Mouse (Mus musculus): ENCODE measurements around the gene Nosip. TPM values are rescaled to one million over a fixed set of nuclear protein-coding genes. Genes with fewer than 3 reads are reported as not detected.
"Not testable (repeated sequence)": the region's sequence is repeated elsewhere in the genome, so short reads cannot be mapped to it uniquely, and the experiment has no call there.

The Nosip gene
- polyA plus RNA-seq, 1 experiment from 2014 or later = 60.0 TPM

DNA sequence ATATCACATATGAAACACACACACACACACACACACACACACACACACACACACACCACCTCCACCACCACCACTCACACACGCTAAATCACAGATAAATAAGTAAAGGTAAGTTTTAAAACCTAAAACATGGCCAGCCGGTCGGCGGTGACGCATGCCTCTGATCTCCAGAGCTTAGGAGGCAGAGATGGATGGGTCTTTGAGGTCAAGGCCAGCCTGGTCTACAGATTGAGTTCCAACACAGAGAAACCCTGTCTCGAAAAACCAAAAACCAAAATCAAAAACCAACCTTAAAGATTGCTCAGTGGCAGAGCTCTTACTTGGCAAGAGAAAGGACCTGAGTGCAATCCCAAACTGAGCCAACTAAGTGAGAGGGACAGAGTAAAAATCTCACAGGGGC lies 37.8 kb downstream of the Nosip start:
- H3K9ac ChIP-seq = no peak overlapping the region
- H3K4me2 ChIP-seq (replicated peaks) = no peak overlapping the region
- H3K9me3 ChIP-seq (replicated peaks) = no peaks in the 10 kb centered on the region
- no peaks in the 10 kb centered on the region for H3K27me3 ChIP-seq
- ATAC-seq (ENCODE audit: low FRiP score) = no peak
- H3K4me3 ChIP-seq = no peak overlapping the region
- 95% methylated on average over 6 of the region's 6 CpGs for WGBS
- no peak overlapping the region for H3K27ac ChIP-seq
- no peaks in the 10 kb centered on the region for H3K4me1 ChIP-seq
- H3K36me3 ChIP-seq = no peaks in the 10 kb centered on the region

DNA sequence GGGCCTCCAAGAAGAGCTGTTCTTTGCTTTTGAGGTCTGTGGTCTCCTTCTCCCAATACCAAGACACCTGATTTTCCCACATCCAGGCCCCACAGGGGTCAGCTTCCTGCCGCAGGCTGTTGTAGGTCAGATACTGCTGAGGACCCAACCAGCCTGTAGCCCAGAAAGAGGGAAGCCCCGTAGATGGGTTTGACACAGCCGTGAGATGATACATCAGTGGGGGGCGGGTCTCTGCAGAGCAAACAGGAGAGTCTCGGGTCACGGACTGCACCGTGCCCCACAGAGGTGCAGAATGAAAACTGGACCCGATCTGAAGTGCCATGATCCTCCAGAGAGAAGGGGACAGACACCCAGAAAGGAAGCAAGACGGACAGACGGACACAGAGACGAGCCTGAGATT lies 40.2 kb downstream of the Nosip start:
- 90% methylated on average over 11 of the region's 11 CpGs for WGBS
- no peak for ATAC-seq (ENCODE audit: low FRiP score)
- no peaks in the 10 kb centered on the region for H3K27me3 ChIP-seq
- no peaks in the 10 kb centered on the region for H3K9me3 ChIP-seq (replicated peaks)
- 0 out of 2 replicates have a peak, but pooled peaks cover 5% of the 10 kb centered on the region for H3K4me1 ChIP-seq
- no peak overlapping the region for H3K4me2 ChIP-seq (replicated peaks)
- H3K4me3 ChIP-seq = no peak overlapping the region
- no peak overlapping the region for H3K9ac ChIP-seq
- H3K36me3 ChIP-seq = no peaks in the 10 kb centered on the region
- H3K27ac ChIP-seq = no peak overlapping the region

DNA sequence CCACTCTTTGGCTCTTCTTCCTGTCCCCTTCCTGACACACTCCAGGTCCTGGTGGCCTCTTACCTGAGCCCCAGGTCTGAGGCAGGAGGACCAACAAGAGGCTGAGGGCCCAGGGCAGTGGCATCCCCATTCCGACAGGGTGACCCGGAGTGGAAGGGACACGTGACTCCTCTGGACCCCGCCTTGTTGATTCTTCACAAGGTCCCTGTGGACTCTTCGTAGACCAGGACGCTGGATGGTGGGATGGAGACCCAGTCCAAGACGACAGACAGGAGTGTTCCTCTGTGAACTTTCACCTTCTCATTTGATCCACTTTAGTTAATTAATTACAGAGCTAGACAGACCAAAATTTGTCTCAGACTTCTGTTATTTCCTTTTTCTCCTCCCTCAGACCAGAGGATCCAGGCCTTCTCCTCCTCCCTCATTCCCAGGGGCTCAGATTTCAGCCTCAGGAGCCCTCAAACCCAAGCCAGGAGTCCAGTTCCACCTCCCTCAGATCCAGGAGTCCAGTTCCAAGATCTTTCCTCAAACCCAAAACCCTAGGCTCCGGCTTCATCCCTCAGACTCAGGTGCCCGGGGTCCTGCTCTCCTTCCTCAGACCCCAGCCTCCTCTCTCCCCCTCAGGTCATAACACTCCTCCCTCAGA lies 40.8 kb downstream of the Nosip start:
- Histone ChIP-seq H3K4me1 (0 out of 2 replicates have a peak, but pooled peaks cover 5% of the 10 kb centered on the region), H3K4me3 (no peak overlapping the region), H3K27me3 (no peaks in the 10 kb centered on the region), H3K36me3 (no peaks in the 10 kb centered on the region), H3K27ac (0 out of 2 replicates have a peak overlapping the region, but pooled peaks have one; percentile 24), H3K4me2 (replicated peaks) (peak overlapping the region; percentile 13), H3K9ac (no peak overlapping the region), H3K9me3 (replicated peaks) (no peaks in the 10 kb centered on the region)
- WGBS = 65% methylated on average over 9 of the region's 9 CpGs
- no peak for ATAC-seq (ENCODE audit: low FRiP score)

DNA sequence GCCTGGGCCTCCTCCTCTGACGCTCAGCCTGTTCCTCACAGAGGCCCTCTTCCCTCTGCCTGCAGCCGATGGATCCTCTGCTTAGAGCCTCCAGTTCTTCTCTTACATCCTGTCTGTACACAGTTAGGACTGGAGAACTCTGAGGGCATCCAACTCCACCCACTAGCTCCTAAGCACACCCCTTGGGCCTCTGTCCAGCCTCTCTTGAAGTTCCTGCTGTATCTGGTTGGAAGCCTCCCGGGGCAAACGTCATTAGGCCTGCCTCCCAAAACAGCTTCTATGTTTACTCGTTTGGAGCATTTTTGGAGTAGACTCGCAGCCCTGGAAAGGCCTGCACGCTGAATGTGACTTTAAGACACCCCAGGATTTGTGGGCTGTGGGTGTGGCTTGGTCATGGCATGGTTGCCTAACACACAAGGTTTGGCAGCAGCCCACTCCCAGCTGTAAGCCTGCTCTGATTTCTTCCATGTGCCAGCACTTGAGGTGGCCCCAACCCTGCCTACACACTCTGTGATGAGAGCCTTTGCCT lies 41.5 kb downstream of the Nosip start, which contains the start of gene Fcgrt:
Gene Fcgrt (minus strand): TSS at position 200 of the 529 bp plus-strand sequence.
- Histone ChIP-seq H3K4me3 (no peak within 1 kb of the TSS), H3K4me1 (0 out of 2 replicates have a peak, but pooled peaks cover 5% of the 10 kb centered on the region), H3K9ac (no peak within 1 kb of the TSS), H3K4me2 (replicated peaks) (peak within 1 kb of the TSS; percentile 13), H3K27ac (0 out of 2 replicates have a peak within 1 kb of the TSS, but pooled peaks have one; percentile 24), H3K36me3 (no peaks in the 10 kb centered on the region), H3K9me3 (replicated peaks) (no peaks in the 10 kb centered on the region), H3K27me3 (no peaks in the 10 kb centered on the region)
- 79% methylated on average over 7 of the region's 7 CpGs for WGBS
- no peak for ATAC-seq (ENCODE audit: low FRiP score)

DNA sequence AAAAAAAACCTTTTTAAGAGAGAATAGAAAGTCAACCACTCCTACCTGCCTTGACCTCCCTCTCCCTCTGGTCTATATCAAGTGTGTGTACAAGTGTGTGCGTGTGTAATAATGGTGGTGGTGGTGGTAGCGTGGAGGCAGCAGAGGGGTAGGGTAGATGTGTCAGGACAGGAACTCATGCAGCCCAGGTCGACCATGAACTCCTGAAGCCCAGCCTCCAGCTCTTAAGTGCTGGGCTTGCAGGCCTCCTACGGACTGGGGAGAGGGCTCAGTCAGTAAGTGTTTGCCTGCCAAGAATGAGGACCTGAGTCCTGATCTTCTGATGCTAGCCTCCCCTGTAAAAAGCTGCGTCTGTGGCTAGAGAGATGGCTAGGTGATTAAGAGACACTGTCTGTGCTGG lies 42.7 kb downstream of the Nosip start:
- 86% methylated on average over 5 of the region's 5 CpGs for WGBS
- no peaks in the 10 kb centered on the region for H3K36me3 ChIP-seq

DNA sequence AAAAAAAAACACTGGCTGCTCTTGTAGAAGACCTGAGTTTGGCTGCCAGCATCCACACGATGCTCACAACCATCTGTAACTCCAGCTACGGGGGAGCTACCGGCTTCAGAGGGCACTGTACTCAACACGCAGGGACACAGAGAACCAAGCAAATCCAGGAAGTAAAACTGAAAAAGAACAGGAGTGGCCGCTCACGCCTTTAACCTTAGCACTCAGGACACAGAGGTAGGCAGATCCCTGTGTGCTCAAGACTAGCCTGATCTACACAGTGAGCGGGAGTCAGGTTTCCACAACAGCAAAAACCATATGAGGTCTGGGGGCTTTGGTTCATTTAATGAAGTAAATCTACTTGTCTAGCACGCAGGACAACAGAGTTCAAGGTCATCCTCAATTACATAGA lies 43.3 kb downstream of the Nosip start:
- Histone ChIP-seq H3K27ac (no peak overlapping the region), H3K9ac (no peak overlapping the region), H3K27me3 (no peaks in the 10 kb centered on the region), H3K4me3 (no peak overlapping the region), H3K4me2 (replicated peaks) (no peak overlapping the region), H3K36me3 (no peaks in the 10 kb centered on the region), H3K9me3 (replicated peaks) (no peaks in the 10 kb centered on the region), H3K4me1 (0 out of 2 replicates have a peak, but pooled peaks cover 5% of the 10 kb centered on the region)
- no peak for ATAC-seq (ENCODE audit: low FRiP score)
- WGBS = 82% methylated on average over 8 of the region's 8 CpGs

More for the DNA sequence above, 42.7 kb downstream of the Nosip start:
- Histone ChIP-seq H3K27me3 (no peaks in the 10 kb centered on the region), H3K4me1 (0 out of 2 replicates have a peak, but pooled peaks cover 5% of the 10 kb centered on the region), H3K9ac (no peak overlapping the region), H3K9me3 (replicated peaks) (no peaks in the 10 kb centered on the region), H3K4me2 (replicated peaks) (no peak overlapping the region), H3K27ac (no peak overlapping the region), H3K4me3 (no peak overlapping the region)
- no peak for ATAC-seq (ENCODE audit: low FRiP score)

DNA sequence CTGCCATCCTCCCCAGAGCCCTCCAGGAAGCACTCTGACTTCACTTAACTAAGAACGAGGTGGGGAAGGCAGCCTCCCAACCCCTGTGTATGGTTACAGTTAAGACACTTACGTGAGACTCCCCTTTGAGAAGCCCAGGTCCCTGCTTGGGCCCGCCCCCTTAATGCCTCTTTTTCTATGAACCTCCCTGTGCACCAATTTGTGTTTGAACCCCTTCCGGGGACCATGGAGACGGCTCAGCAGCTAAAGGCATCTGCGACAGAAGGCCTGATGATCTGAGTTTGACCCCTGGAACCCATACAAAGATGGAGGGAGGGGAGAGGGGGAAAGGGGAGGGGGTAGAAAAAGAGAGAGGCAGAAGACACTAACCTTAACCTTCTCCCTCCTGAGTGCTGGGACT lies 44.2 kb downstream of the Nosip start:
- 28% methylated on average over 6 of the region's 6 CpGs for WGBS
- Histone ChIP-seq H3K27ac (no peak overlapping the region), H3K9ac (no peak overlapping the region), H3K9me3 (replicated peaks) (no peaks in the 10 kb centered on the region), H3K4me1 (0 out of 2 replicates have a peak, but pooled peaks cover 5% of the 10 kb centered on the region), H3K4me2 (replicated peaks) (no peak overlapping the region), H3K36me3 (no peaks in the 10 kb centered on the region), H3K4me3 (no peak overlapping the region), H3K27me3 (no peaks in the 10 kb centered on the region)
- no peak for ATAC-seq (ENCODE audit: low FRiP score)

DNA sequence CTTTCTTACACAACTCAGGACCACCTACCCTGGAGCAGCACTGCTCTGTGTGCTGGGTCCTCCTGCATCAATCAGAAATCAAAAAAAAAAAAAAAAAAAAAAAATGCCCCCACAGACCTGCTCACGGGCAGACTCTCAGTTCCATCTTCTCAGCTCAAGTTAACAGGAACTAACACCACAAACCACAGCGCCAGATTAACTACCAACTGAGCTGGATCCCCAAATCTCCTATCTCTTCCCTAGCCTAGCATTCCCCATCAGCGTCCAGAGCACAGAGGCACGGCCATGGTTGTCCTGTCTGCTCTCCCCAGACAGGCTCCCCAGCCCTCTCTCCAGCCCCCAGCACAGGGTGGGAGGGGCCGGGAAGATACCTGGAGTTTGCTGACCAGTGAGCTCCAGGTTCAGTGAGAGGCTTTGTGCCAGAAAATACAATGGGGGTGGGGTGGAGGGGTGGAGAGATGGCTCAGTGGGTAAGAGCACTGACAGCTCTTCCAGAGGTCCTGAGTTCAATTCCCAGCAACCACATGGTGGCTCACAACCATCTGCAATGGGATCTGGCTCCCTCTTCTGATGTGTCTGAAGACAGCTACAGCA lies 44.9 kb downstream of the Nosip start:
- ATAC-seq (ENCODE audit: low FRiP score) = no peak
- no peaks in the 10 kb centered on the region for H3K36me3 ChIP-seq
- H3K4me2 ChIP-seq (replicated peaks) = no peak overlapping the region
- no peaks in the 10 kb centered on the region for H3K27me3 ChIP-seq
- H3K4me3 ChIP-seq = no peak overlapping the region
- H3K4me1 ChIP-seq = 0 out of 2 replicates have a peak, but pooled peaks cover 5% of the 10 kb centered on the region
- H3K9ac ChIP-seq = no peak overlapping the region
- 50% methylated on average over 5 of the region's 5 CpGs for WGBS
- H3K9me3 ChIP-seq (replicated peaks) = no peaks in the 10 kb centered on the region
- H3K27ac ChIP-seq = no peak overlapping the region

DNA sequence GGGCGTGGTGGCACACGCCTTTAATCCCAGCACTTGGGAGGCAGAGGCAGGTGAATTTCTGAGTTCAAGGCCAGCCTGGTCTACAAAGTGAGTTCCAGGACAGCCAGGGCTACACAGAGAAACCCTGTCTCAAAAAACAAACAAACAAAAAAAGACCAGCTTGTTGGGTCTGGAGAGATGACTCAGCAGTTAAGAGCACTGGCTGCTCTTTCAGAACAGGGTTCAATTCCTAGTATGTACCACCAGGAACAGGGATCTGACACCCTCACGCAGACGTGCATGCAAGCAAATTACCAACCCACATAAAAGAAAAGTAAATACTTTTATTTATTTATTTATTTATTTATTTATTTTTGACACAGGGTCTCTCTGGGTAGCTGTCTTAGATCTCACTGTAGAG lies 47.9 kb downstream of the Nosip start:
- not testable (repeated sequence) for H3K36me3 ChIP-seq; H3K9ac ChIP-seq; ATAC-seq (ENCODE audit: low FRiP score); H3K9me3 ChIP-seq (replicated peaks); H3K4me3 ChIP-seq; H3K4me1 ChIP-seq; H3K4me2 ChIP-seq (replicated peaks); H3K27me3 ChIP-seq; H3K27ac ChIP-seq
- 89% methylated on average over 4 of the region's 4 CpGs for WGBS

DNA sequence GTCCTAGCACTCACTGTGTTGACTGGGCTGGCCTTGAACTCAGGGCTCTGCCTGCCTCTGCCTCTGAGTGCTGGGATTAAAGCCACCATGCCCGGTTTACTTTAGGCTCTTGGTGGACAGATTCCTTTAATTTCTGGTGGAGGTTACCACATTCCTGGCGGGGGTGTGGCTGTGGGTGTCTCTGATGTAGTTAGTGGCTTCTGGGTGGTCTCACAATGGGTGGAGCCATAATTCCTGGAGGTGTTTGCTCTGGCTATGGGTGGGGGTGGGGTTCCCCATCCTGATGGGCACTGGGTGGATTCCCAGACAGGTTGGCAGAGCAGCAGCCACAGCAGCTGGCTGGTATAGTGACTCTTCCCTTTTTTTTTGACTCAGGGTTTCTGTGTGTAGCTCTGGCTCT lies 49.7 kb downstream of the Nosip start:
- WGBS = 73% methylated on average over 2 of the region's 2 CpGs

DNA sequence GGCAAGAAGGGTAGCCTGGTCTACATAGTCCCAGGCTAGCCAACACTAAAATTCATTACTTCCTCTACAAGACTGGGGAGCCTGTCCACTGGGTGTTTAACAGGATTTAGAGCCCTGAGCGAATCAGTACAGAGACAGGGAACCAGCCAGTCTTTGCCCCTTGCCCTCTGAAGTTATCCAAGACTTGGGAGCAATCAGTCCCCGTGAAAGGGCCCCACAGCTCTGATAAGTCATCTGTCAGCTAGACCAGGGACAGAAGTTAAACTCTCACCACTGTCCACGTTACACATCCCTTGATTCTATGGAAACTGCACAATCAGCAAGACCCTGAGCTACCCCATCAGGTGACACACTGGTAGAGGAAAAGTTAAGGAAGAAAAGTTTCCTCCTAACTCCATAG lies 50.3 kb downstream of the Nosip start:
- WGBS = 61% methylated on average over 3 of the region's 3 CpGs
- Histone ChIP-seq H3K36me3 (peaks cover 1% of the 10 kb centered on the region; the same call in 1 of the 2 replicates), H3K4me3 (no peak overlapping the region), H3K4me1 (no peaks in the 10 kb centered on the region), H3K27ac (no peak overlapping the region), H3K9me3 (replicated peaks) (no peaks in the 10 kb centered on the region), H3K9ac (no peak overlapping the region), H3K4me2 (replicated peaks) (no peak overlapping the region), H3K27me3 (no peaks in the 10 kb centered on the region)
- no peak for ATAC-seq (ENCODE audit: low FRiP score)

More for the DNA sequence above, 49.7 kb downstream of the Nosip start:
- no peak for ATAC-seq (ENCODE audit: low FRiP score)
- no peak overlapping the region for H3K4me3 ChIP-seq
- H3K27ac ChIP-seq = no peak overlapping the region
- H3K36me3 ChIP-seq = no peaks in the 10 kb centered on the region
- H3K4me1 ChIP-seq = no peaks in the 10 kb centered on the region
- H3K9ac ChIP-seq = no peak overlapping the region
- no peaks in the 10 kb centered on the region for H3K27me3 ChIP-seq
- H3K9me3 ChIP-seq (replicated peaks) = no peaks in the 10 kb centered on the region
- no peak overlapping the region for H3K4me2 ChIP-seq (replicated peaks)

DNA sequence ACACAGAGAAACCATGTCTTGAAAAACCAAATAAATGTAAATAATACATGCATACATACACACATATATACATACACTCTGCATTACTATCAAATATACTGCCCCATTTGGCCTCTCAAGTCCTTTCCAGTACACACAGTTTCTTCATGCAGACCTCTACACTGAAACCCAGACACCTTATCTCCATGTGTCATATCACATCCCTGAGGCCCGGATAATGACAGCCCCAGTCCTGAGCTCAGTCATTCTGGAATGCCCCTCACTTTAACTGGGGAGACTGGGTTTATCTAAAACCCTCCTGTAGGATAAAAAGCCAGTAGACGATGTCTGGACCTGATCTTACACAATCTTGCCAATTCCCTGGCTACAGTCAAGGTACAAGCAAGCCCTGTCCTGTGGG lies 51.2 kb downstream of the Nosip start:
- Histone ChIP-seq H3K4me3 (no peak overlapping the region), H3K9ac (no peak overlapping the region), H3K27me3 (no peaks in the 10 kb centered on the region), H3K36me3 (peaks cover 9% of the 10 kb centered on the region), H3K4me2 (replicated peaks) (no peak overlapping the region), H3K9me3 (replicated peaks) (no peaks in the 10 kb centered on the region), H3K27ac (no peak overlapping the region), H3K4me1 (no peaks in the 10 kb centered on the region)
- no peak for ATAC-seq (ENCODE audit: low FRiP score)
- 87% methylated on average over 2 of the region's 2 CpGs for WGBS

All from hindbrain, embryonic 12.5 days (tissue).